Mouse (Mus musculus) CH12.LX (cell line): ENCODE results near the gene Frmd4a. TPM values are rescaled to one million over a fixed set of nuclear protein-coding genes. Genes with fewer than 3 reads are reported as not detected.

Experiments used
- DNase-seq: peaks from one replicate; pipeline ENCODE4 v3.0.0-alpha.2; 2013; ENCODE audit errors: extremely low read depth
- H3K27ac ChIP-seq: 2 replicates; pipeline ENCODE4 v1.5.1; 2012; ENCODE audit warnings: low read depth, mild to moderate bottlenecking, control low read depth, moderate library complexity; ENCODE audit not compliant: insufficient read depth
- H3K27me3 ChIP-seq: replicated peaks from 2 replicates; pipeline ENCODE3; 2012; ENCODE audit warnings: inconsistent platforms
- H3K36me3 ChIP-seq, 2 experiments: replicated peaks in 1 of 2; 2 replicates each; pipeline versions ENCODE3 to v1.6.1; 2012; ENCODE audit warnings: inconsistent platforms in 1 of 2, low read length in 1 of 2, mild to moderate bottlenecking in 1 of 2, mixed read lengths in 1 of 2, moderate library complexity in 1 of 2; ENCODE audit not compliant: control insufficient read depth in 1 of 2, insufficient read depth in 1 of 2
- H3K4me1 ChIP-seq, 2 experiments: 2 replicates each; pipeline ENCODE4 v1.6.1; 2012; ENCODE audit warnings: inconsistent platforms in 1 of 2, moderate library complexity in 1 of 2; ENCODE audit not compliant: insufficient read depth in 2 of 2, control insufficient read depth in 1 of 2
- H3K4me2 ChIP-seq: 2 replicates; pipeline ENCODE4 v1.6.1; 2012; ENCODE audit warnings: low read depth, mild to moderate bottlenecking, control low read depth; ENCODE audit not compliant: poor library complexity, insufficient read depth, severe bottlenecking
- H3K4me3 ChIP-seq, 3 experiments: fragments of 150-350 bp in 1 of 3; sonication (generic) in 1 of 3; replicated peaks in 1 of 3; 2 replicates each; pipeline versions ENCODE3 to v1.5.1; 2011 to 2012; ENCODE audit warnings: low read depth in 2 of 3, low read length in 2 of 3, mild to moderate bottlenecking in 2 of 3, moderate library complexity in 2 of 3, control low read depth in 1 of 3, improper control_type of control experiment in 1 of 3, inconsistent platforms in 1 of 3, mixed read lengths in 1 of 3; ENCODE audit not compliant: poor library complexity in 1 of 3
- H3K79me2 ChIP-seq: replicated peaks from 2 replicates; pipeline ENCODE4 v1.6.1; 2012; ENCODE audit warnings: mild to moderate bottlenecking, moderate library complexity; ENCODE audit not compliant: control insufficient read depth, poor library complexity, insufficient read depth, severe bottlenecking; ENCODE audit errors: extremely low read depth
- H3K9ac ChIP-seq: 2 replicates; pipeline ENCODE4 v1.6.1; 2012; ENCODE audit warnings: low read depth, mild to moderate bottlenecking, control low read depth, moderate library complexity; ENCODE audit not compliant: insufficient read depth
- H3K9me3 ChIP-seq: replicated peaks from 2 replicates; pipeline ENCODE3; 2012; ENCODE audit warnings: low read length, inconsistent platforms, mixed read lengths
- EP300 ChIP-seq: IDR thresholded peaks from 2 replicates; pipeline ENCODE4 v1.6.1; 2011; ENCODE audit warnings: low read length, improper control_type of control experiment
- MAX ChIP-seq: IDR thresholded peaks from 2 replicates; pipeline ENCODE4 v1.6.1; 2011; ENCODE audit warnings: low read length, improper control_type of control experiment
- MYC ChIP-seq: IDR thresholded peaks from 2 replicates; pipeline ENCODE4 v1.6.1; 2011; ENCODE audit warnings: low read depth, mild to moderate bottlenecking, improper control_type of control experiment, low read length
- NRF1 ChIP-seq: IDR thresholded peaks from 2 replicates; pipeline ENCODE4 v1.6.1; 2014; ENCODE audit warnings: low read depth, mild to moderate bottlenecking, inconsistent platforms, low read length, improper control_type of control experiment, moderate library complexity
- PAX5 ChIP-seq: IDR thresholded peaks from 2 replicates; pipeline ENCODE4 v1.6.1; 2012; ENCODE audit warnings: low read length, inconsistent platforms, mixed read lengths
- POLR2AphosphoS2 ChIP-seq: IDR thresholded peaks from 2 replicates; pipeline ENCODE4 v1.6.1; 2011; ENCODE audit warnings: low read depth, low read length, improper control_type of control experiment
- RAD21 ChIP-seq: IDR thresholded peaks from 2 replicates; pipeline ENCODE4 v1.6.1; 2011; ENCODE audit warnings: low read depth, mild to moderate bottlenecking, low read length, improper control_type of control experiment, moderate library complexity
- RCOR1 ChIP-seq: conservative IDR thresholded peaks from 2 replicates; pipeline ENCODE4 v1.6.1; 2012; ENCODE audit warnings: low read depth, mild to moderate bottlenecking, inconsistent platforms, low read length, improper control_type of control experiment
- SIN3A ChIP-seq: IDR thresholded peaks from 2 replicates; pipeline ENCODE4 v1.6.1; 2012; ENCODE audit warnings: low read length, improper control_type of control experiment, inconsistent platforms
- SMC3 ChIP-seq: IDR thresholded peaks from 2 replicates; pipeline ENCODE4 v1.6.1; 2011; ENCODE audit warnings: low read depth, low read length, improper control_type of control experiment
- UBTF ChIP-seq: IDR thresholded peaks from 2 replicates; pipeline ENCODE4 v1.6.1; 2012; ENCODE audit warnings: low read depth, mild to moderate bottlenecking, inconsistent platforms, low read length, improper control_type of control experiment, moderate library complexity
- ZC3H11A ChIP-seq: IDR thresholded peaks from 2 replicates; pipeline ENCODE4 v1.6.1; 2012; ENCODE audit warnings: low read depth, mild to moderate bottlenecking, inconsistent platforms, low read length, improper control_type of control experiment
- ZNF384 ChIP-seq: IDR thresholded peaks from 2 replicates; pipeline ENCODE4 v1.6.1; 2012; ENCODE audit warnings: low read depth, low read length, improper control_type of control experiment, inconsistent platforms
- dilution Hi-C: fragments of 300-500 bp; cut with MboI; formaldehyde crosslinking; loops from 2 replicates; pipeline ENCODE4 v1.14.3; 2020; ENCODE audit warnings: low sequenced_read_pairs; ENCODE audit not compliant: extremely low pct_unique_long_range_greater_than_20kb, extremely low pct_ligation_motif_present
- in situ Hi-C: fragments of 300-500 bp; cut with MboI; formaldehyde crosslinking; loops from 3 replicates; pipeline ENCODE4 v1.14.3; 2019; ENCODE audit warnings: low sequenced_read_pairs, low pct_ligation_motif_present, low pct_unique_long_range_greater_than_20kb, mixed read lengths
- polyA plus RNA-seq: library from polyadenylated mRNA; unstranded; fragments of >175 nt; gene quantifications from 2 replicates; pipeline ENCODE4 v1.2.1, GENCODE M21; 2012; ENCODE audit warnings: low read depth; ENCODE audit not compliant: insufficient read length
- total RNA-seq, 2 experiments: library from RNA; depleted of rRNA; stranded (reverse); fragments of 300-350 nt in 1 of 2; fragments of >200 nt in 1 of 2; gene quantifications; 2 replicates each; pipeline ENCODE4 v1.2.3; 2012 to 2014

Frmd4a gene
- total and polyA plus RNA-seq, 3 experiments: 0.13 to 2.0 (median 0.32) TPM

DNA sequence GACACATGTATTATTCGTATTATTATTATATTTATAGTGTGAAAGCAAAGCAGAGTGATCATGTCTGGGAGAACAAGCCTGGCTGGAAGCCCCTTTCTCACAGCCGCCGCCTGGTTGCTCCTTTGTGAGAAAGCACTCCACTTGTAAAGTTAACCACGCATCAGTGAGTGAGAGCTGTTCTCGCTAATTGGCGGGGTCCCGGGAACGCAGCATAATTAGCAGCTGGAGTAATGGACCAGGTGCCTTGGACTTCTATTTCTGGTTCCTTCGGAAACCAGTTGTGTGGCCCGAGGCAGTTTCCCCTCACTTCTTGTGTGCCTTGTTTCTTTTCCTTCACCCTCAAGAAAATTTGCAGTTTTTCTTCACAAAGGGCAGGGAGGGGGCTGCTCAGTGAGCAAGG is 538.7 kb downstream of the Frmd4a start:
- Histone ChIP-seq H3K9ac (no peak overlapping the region), H3K27me3 (no peaks in the 10 kb centered on the region), H3K4me1 (peaks cover 0 to 16% of the 10 kb centered on the region in 2 experiments; a peak in 2 of 4 replicates), H3K9me3 (no peaks in the 10 kb centered on the region), H3K27ac (no peak overlapping the region), H3K4me3 (no peak overlapping the region), H3K36me3 (no peaks in the 10 kb centered on the region)
- dilution Hi-C loops: no loop called here
- no peak for DNase-seq
- in situ Hi-C loops: no loop called here
- no peak for TF ChIP-seq MAX
- TF ChIP-seq PAX5: no peak
- no peak for TF ChIP-seq SIN3A
- TF ChIP-seq UBTF: no peak
- no peak for TF ChIP-seq SMC3
- TF ChIP-seq RCOR1: no peak
- no peak for TF ChIP-seq POLR2AphosphoS2
- TF ChIP-seq MYC: no peak
- TF ChIP-seq ZNF384: no peak
- TF ChIP-seq ZC3H11A: no peak
- TF ChIP-seq RAD21: no peak
- no peak for TF ChIP-seq NRF1
- TF ChIP-seq, all 38 proteins: peak for 0
- Histone ChIP-seq H3K4me2 (no peak overlapping the region), H3K79me2 (no peaks in the 10 kb centered on the region)

DNA sequence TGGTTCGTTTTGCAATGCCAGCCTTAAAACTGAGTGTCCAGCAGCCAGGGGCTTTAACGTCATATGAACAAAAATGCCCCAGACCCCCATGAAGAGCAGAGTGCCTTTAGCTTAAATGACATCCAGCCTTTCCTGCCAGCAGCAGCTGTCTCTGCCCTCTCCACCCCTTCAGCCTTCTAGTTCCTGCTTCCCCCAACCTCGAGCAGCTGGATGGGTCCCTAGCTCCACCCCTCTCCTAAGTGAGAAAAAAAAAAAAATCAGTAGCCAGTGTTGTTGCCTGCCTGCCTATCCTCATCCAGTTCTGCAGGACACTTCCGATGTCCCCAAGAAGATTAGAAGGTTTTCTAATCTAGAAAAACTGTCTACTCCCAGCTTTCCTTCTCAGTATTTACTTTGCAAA is 539.5 kb downstream of the Frmd4a start:
- Histone ChIP-seq H3K4me3 (no peak overlapping the region), H3K9ac (no peak overlapping the region), H3K27me3 (no peaks in the 10 kb centered on the region), H3K9me3 (no peaks in the 10 kb centered on the region), H3K4me2 (no peak overlapping the region), H3K27ac (no peak overlapping the region)
- DNase-seq: no peak
- dilution Hi-C loops: no loop called here
- TF ChIP-seq ZNF384 (peak; percentile 57; the same call in 1 of the 2 replicates), NRF1 (no peak), EP300 (no peak)
- TF ChIP-seq, all 38 proteins: peak for 1
- in situ Hi-C loops: no loop called here
- no peaks in the 10 kb centered on the region for H3K79me2 ChIP-seq
- peaks cover 0 to 16% of the 10 kb centered on the region in 2 experiments; a peak in 2 of 4 replicates for H3K4me1 ChIP-seq
- H3K36me3 ChIP-seq: no peaks in the 10 kb centered on the region

DNA sequence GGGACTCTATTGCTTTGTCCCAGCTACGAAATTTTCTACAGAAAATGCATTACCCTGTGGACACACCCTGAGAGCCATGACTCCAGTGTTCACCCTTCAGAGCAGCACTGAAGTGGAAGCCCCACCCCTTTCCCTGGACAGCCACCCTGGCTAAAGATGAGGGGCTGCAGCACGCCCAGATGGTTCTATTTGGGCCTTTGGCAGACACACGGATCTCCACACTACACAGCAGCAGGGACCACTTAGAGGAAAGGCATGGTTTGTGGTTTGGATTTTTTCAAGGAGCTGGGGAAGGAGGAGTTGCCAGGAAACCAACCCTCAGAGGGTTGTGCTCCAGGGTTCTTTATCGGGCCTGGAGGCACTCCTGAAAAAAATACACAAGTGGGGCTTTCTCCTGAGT is 539.9 kb downstream of the Frmd4a start:
- no peaks in the 10 kb centered on the region for H3K27me3 ChIP-seq
- no peaks in the 10 kb centered on the region for H3K36me3 ChIP-seq
- H3K4me2 ChIP-seq: no peak overlapping the region
- dilution Hi-C loops (no loop called here), in situ Hi-C loops (no loop called here)
- peaks cover 0 to 16% of the 10 kb centered on the region in 2 experiments; a peak in 2 of 4 replicates for H3K4me1 ChIP-seq
- no peak overlapping the region for H3K27ac ChIP-seq
- no peak overlapping the region for H3K9ac ChIP-seq
- no peak for DNase-seq
- no peak overlapping the region for H3K4me3 ChIP-seq
- no peaks in the 10 kb centered on the region for H3K9me3 ChIP-seq
- no peak for TF ChIP-seq SIN3A
- H3K79me2 ChIP-seq: no peaks in the 10 kb centered on the region
